Mouse (Mus musculus) hindbrain, embryonic 11.5 days (tissue): Measurements from ENCODE around the gene Tspan4. TPM values are rescaled to one million over a fixed set of nuclear protein-coding genes. Genes with fewer than 3 reads are reported as not detected.
A peak's percentile ranks its signal among the peaks of the same experiment; 100 is the strongest.

Experiments
- ATAC-seq: fragments of 200-750 bp; cut with Nextera tagmentation; 2 replicates; pipeline ENCODE4 v1.8.0; 2017; ENCODE audit warnings: mild to moderate bottlenecking, moderate TSS enrichment, moderate library complexity; ENCODE audit not compliant: low FRiP score
- DNase-seq: peaks from one replicate; pipeline ENCODE4 v3.0.0-alpha.2; 2015; ENCODE audit warnings: low spot score
- H3K27ac ChIP-seq: fragments of 300-500 bp; sonication (generic); 2 replicates; pipeline ENCODE4 v1.5.1; 2014; ENCODE audit warnings: mild to moderate bottlenecking, low read depth, low read length
- H3K27me3 ChIP-seq: fragments of 300-500 bp; sonication (generic); 2 replicates; pipeline ENCODE4 v1.6.1; 2014; ENCODE audit warnings: mild to moderate bottlenecking, low read length, moderate library complexity, mixed read lengths; ENCODE audit not compliant: control insufficient read depth, insufficient read depth
- H3K36me3 ChIP-seq: fragments of 300-500 bp; sonication (generic); 2 replicates; pipeline ENCODE4 v1.6.1; 2014; ENCODE audit warnings: mild to moderate bottlenecking, low read length, moderate library complexity, mixed read lengths; ENCODE audit not compliant: control insufficient read depth, insufficient read depth
- H3K4me1 ChIP-seq: fragments of 300-500 bp; sonication (generic); replicated peaks from 2 replicates; pipeline ENCODE4 v1.6.1; 2014; ENCODE audit warnings: low read length, mixed read lengths; ENCODE audit not compliant: control insufficient read depth, insufficient read depth
- H3K4me2 ChIP-seq: fragments of 300-500 bp; sonication (generic); replicated peaks from 2 replicates; pipeline ENCODE4 v1.6.1; 2014; ENCODE audit warnings: mild to moderate bottlenecking, low read depth, low read length
- H3K4me3 ChIP-seq: fragments of 300-500 bp; sonication (generic); 2 replicates; pipeline ENCODE4 v1.5.1; 2014; ENCODE audit warnings: low read depth, low read length
- H3K9ac ChIP-seq: fragments of 300-500 bp; sonication (generic); 2 replicates; pipeline ENCODE4 v1.6.1; 2014; ENCODE audit warnings: low read depth, low read length
- H3K9me3 ChIP-seq: fragments of 300-500 bp; sonication (generic); 2 replicates; pipeline ENCODE4 v1.6.1; 2016; ENCODE audit warnings: low read length; ENCODE audit not compliant: control insufficient read depth
- WGBS: fragments of 180-500 bp; shearing (Covaris S2); extraction: QIAGEN DNeasy Blood & Tissue Kit; methylation state at CpG from one replicate; pipeline ENCODE4 v1.1.7; 2014; 5-methylcytosine and 5-hydroxymethylcytosine counted together
- polyA plus RNA-seq: library from polyadenylated mRNA; unstranded; fragments of >200 nt; fragmentation: Nextera tagmentation; extraction: Ambion mirVana; gene quantifications from 2 replicates; pipeline ENCODE4 v1.2.1, GENCODE M21; 2014

The Tspan4 gene
- polyA plus RNA-seq, 1 experiment from 2014 or later = 31.4 TPM

- no peak for DNase-seq
Measured at GRCm38 (mm10) chr7:141492738-141493137, 17.7 kb downstream of the Tspan4 start.

GRCm38 (mm10) chr7:141493729-141494128, 18.7 kb downstream of the Tspan4 start:
- H3K4me3 ChIP-seq = no peak overlapping the region
- H3K4me1 ChIP-seq = no peaks in the 10 kb centered on the region
- H3K4me2 ChIP-seq = no peak overlapping the region
- no peaks in the 10 kb centered on the region for H3K36me3 ChIP-seq
- H3K27ac ChIP-seq = no peak overlapping the region
- 90% methylated on average over 1 of the region's 1 CpGs for WGBS
- no peaks in the 10 kb centered on the region for H3K27me3 ChIP-seq
- DNase-seq (no peak), ATAC-seq (no peak)
- no peak overlapping the region for H3K9ac ChIP-seq
- no peaks in the 10 kb centered on the region for H3K9me3 ChIP-seq

More at GRCm38 (mm10) chr7:141492738-141493137, 17.7 kb downstream of the Tspan4 start:
- Histone ChIP-seq H3K36me3 (no peaks in the 10 kb centered on the region), H3K4me2 (no peak overlapping the region), H3K27me3 (no peaks in the 10 kb centered on the region), H3K9ac (no peak overlapping the region), H3K4me3 (no peak overlapping the region), H3K27ac (no peak overlapping the region), H3K4me1 (no peaks in the 10 kb centered on the region), H3K9me3 (no peaks in the 10 kb centered on the region)
- ATAC-seq = no peak
- WGBS = 88% methylated on average over 5 of the region's 5 CpGs

- H3K4me3 ChIP-seq = no peak overlapping the region
- no peaks in the 10 kb centered on the region for H3K27me3 ChIP-seq
- no peaks in the 10 kb centered on the region for H3K4me1 ChIP-seq
- DNase-seq = no peak
- no peak overlapping the region for H3K9ac ChIP-seq
- H3K27ac ChIP-seq = no peak overlapping the region
- no peaks in the 10 kb centered on the region for H3K36me3 ChIP-seq
- ATAC-seq = no peak
- H3K9me3 ChIP-seq = no peaks in the 10 kb centered on the region
- no peak overlapping the region for H3K4me2 ChIP-seq
- 79% methylated on average over 2 of the region's 2 CpGs for WGBS
Measured at GRCm38 (mm10) chr7:141495379-141495778, 20.3 kb downstream of the Tspan4 start.

GRCm38 (mm10) chr7:141495940-141496339, 20.9 kb downstream of the Tspan4 start:
- ATAC-seq (no peak), DNase-seq (no peak)
- no peak overlapping the region for H3K27ac ChIP-seq
- WGBS = 84% methylated on average over 4 of the region's 4 CpGs
- H3K4me3 ChIP-seq = no peak overlapping the region
- H3K4me1 ChIP-seq = no peaks in the 10 kb centered on the region
- H3K9me3 ChIP-seq = no peaks in the 10 kb centered on the region
- H3K27me3 ChIP-seq = no peaks in the 10 kb centered on the region
- no peak overlapping the region for H3K4me2 ChIP-seq
- no peak overlapping the region for H3K9ac ChIP-seq
- H3K36me3 ChIP-seq = no peaks in the 10 kb centered on the region

GRCm38 (mm10) chr7:141497600-141497999, 22.6 kb downstream of the Tspan4 start:
- 99% methylated on average over 3 of the region's 3 CpGs for WGBS
- no peak for ATAC-seq
- H3K36me3 ChIP-seq = no peaks in the 10 kb centered on the region

GRCm38 (mm10) chr7:141501820-141502555, 26.9 kb downstream of the Tspan4 start:
- H3K9me3 ChIP-seq = no peaks in the 10 kb centered on the region
- H3K9ac ChIP-seq = no peak overlapping the region
- H3K4me2 ChIP-seq = no peak overlapping the region
- H3K4me1 ChIP-seq = no peaks in the 10 kb centered on the region
- H3K36me3 ChIP-seq = no peaks in the 10 kb centered on the region
- WGBS = 89% methylated on average over 7 of the region's 7 CpGs
- DNase-seq (no peak), ATAC-seq (no peak)
- H3K4me3 ChIP-seq = no peak overlapping the region
- no peak overlapping the region for H3K27ac ChIP-seq
- H3K27me3 ChIP-seq = no peaks in the 10 kb centered on the region

More at GRCm38 (mm10) chr7:141497600-141497999, 22.6 kb downstream of the Tspan4 start:
- Histone ChIP-seq H3K27me3 (no peaks in the 10 kb centered on the region), H3K9me3 (no peaks in the 10 kb centered on the region), H3K4me2 (no peak overlapping the region), H3K9ac (no peak overlapping the region), H3K4me1 (no peaks in the 10 kb centered on the region), H3K27ac (no peak overlapping the region), H3K4me3 (no peak overlapping the region)
- no peak for DNase-seq

GRCm38 (mm10) chr7:141502556-141502905, 27.5 kb downstream of the Tspan4 start:
- no peak overlapping the region for H3K27ac ChIP-seq
- no peaks in the 10 kb centered on the region for H3K27me3 ChIP-seq
- no peak overlapping the region for H3K9ac ChIP-seq
- no peaks in the 10 kb centered on the region for H3K9me3 ChIP-seq
- ATAC-seq (no peak), DNase-seq (no peak)
- H3K4me2 ChIP-seq = no peak overlapping the region
- no peaks in the 10 kb centered on the region for H3K36me3 ChIP-seq
- WGBS = 93% methylated on average over 5 of the region's 5 CpGs
- no peak overlapping the region for H3K4me3 ChIP-seq
- no peaks in the 10 kb centered on the region for H3K4me1 ChIP-seq

GRCm38 (mm10) chr7:141506278-141506677, 31.2 kb downstream of the Tspan4 start:
- H3K4me1 ChIP-seq = no peaks in the 10 kb centered on the region
- no peaks in the 10 kb centered on the region for H3K9me3 ChIP-seq
- no peak overlapping the region for H3K4me2 ChIP-seq
- no peak overlapping the region for H3K9ac ChIP-seq
- no peaks in the 10 kb centered on the region for H3K36me3 ChIP-seq
- H3K27ac ChIP-seq = no peak overlapping the region
- DNase-seq = no peak
- 79% methylated on average over 2 of the region's 2 CpGs for WGBS
- ATAC-seq = no peak
- no peak overlapping the region for H3K4me3 ChIP-seq
- no peaks in the 10 kb centered on the region for H3K27me3 ChIP-seq

- Histone ChIP-seq H3K4me1 (no peaks in the 10 kb centered on the region), H3K27me3 (no peaks in the 10 kb centered on the region), H3K4me2 (no peak overlapping the region), H3K9ac (no peak overlapping the region), H3K9me3 (no peaks in the 10 kb centered on the region), H3K36me3 (no peaks in the 10 kb centered on the region), H3K27ac (peak overlapping the region; percentile 31; the same call in 1 of the 2 replicates), H3K4me3 (no peak overlapping the region)
- DNase-seq (no peak), ATAC-seq (no peak; the same call in 1 of the 2 replicates)
Measured at GRCm38 (mm10) chr7:141508160-141508559, 33.1 kb downstream of the Tspan4 start.
